Mouse (Mus musculus) adrenal gland, postnatal 14 days (tissue): Measurements from ENCODE around the gene Adgrb2. TPM values are rescaled to one million over a fixed set of nuclear protein-coding genes. Genes with fewer than 3 reads are reported as not detected.
A peak's percentile ranks its signal among the peaks of the same experiment; 100 is the strongest.

Experiments used
- DNase-seq: peaks from one replicate; pipeline ENCODE4 v3.0.0; 2021; ENCODE audit warnings: mixed read lengths
- total RNA-seq: library from RNA; stranded (reverse); gene quantifications from 2 replicates; pipeline ENCODE4 v1.2.3, GENCODE M21; 2021

Gene Adgrb2
- total RNA-seq, 1 experiment from 2014 or later: 17.3 TPM

- DNase-seq: no peak
Observed at GRCm38 (mm10) chr4:130033496-130033895, 48.8 kb downstream of the Adgrb2 start.

- peak; percentile 66 for DNase-seq
Observed at GRCm38 (mm10) chr4:130036112-130036511, 51.4 kb downstream of the Adgrb2 start.

GRCm38 (mm10) chr4:130036573-130037401 lies 52.1 kb downstream of the Adgrb2 start:
- DNase-seq: peak; percentile 77

- DNase-seq: no peak
Observed at GRCm38 (mm10) chr4:130039351-130039750, 54.7 kb downstream of the Adgrb2 start.

GRCm38 (mm10) chr4:130041076-130041475 lies 56.4 kb downstream of the Adgrb2 start:
- DNase-seq: no peak

- peak; percentile 31 for DNase-seq
Observed at GRCm38 (mm10) chr4:130044211-130044610, 59.5 kb downstream of the Adgrb2 start.

GRCm38 (mm10) chr4:130045609-130046008 lies 60.9 kb downstream of the Adgrb2 start:
- peak; percentile 46 for DNase-seq

GRCm38 (mm10) chr4:130047331-130048202 lies 62.9 kb downstream of the Adgrb2 start, which contains the start of gene Col16a1:
Gene Col16a1 (plus strand): TSS chr4:130047840.
- peak; percentile 94 for DNase-seq

- DNase-seq: no peak
Observed at GRCm38 (mm10) chr4:130048203-130048479, 63.5 kb downstream of the Adgrb2 start.

- DNase-seq: peak; percentile 95
Observed at GRCm38 (mm10) chr4:130050056-130050824, 65.6 kb downstream of the Adgrb2 start.

GRCm38 (mm10) chr4:130052283-130052682 lies 67.6 kb downstream of the Adgrb2 start:
- no peak for DNase-seq

GRCm38 (mm10) chr4:130053111-130053510 lies 68.4 kb downstream of the Adgrb2 start:
- peak; percentile 72 for DNase-seq

GRCm38 (mm10) chr4:130054727-130055126 lies 70.1 kb downstream of the Adgrb2 start:
- no peak for DNase-seq

GRCm38 (mm10) chr4:130055160-130056010 lies 70.7 kb downstream of the Adgrb2 start:
- no peak for DNase-seq

GRCm38 (mm10) chr4:130056011-130056322 lies 71.3 kb downstream of the Adgrb2 start:
- no peak for DNase-seq

- no peak for DNase-seq
Observed at GRCm38 (mm10) chr4:130056471-130056870, 71.8 kb downstream of the Adgrb2 start.

GRCm38 (mm10) chr4:130060937-130061336 lies 76.3 kb downstream of the Adgrb2 start:
- DNase-seq: no peak

GRCm38 (mm10) chr4:130063191-130063590 lies 78.5 kb downstream of the Adgrb2 start:
- no peak for DNase-seq

GRCm38 (mm10) chr4:130066816-130067215 lies 82.1 kb downstream of the Adgrb2 start:
- DNase-seq: peak; percentile 81

- no peak for DNase-seq
Observed at GRCm38 (mm10) chr4:130070523-130070922, 85.9 kb downstream of the Adgrb2 start.

- no peak for DNase-seq
Observed at GRCm38 (mm10) chr4:130071758-130072157, 87.1 kb downstream of the Adgrb2 start.
